Mouse (Mus musculus) ovary, postnatal 14 days (tissue): ENCODE measurements around the gene Prkg1.

Experiments
- DNase-seq: peaks from one replicate; pipeline ENCODE4 v3.0.0; 2022; ENCODE audit warnings: low spot score

Gene Prkg1

DNA sequence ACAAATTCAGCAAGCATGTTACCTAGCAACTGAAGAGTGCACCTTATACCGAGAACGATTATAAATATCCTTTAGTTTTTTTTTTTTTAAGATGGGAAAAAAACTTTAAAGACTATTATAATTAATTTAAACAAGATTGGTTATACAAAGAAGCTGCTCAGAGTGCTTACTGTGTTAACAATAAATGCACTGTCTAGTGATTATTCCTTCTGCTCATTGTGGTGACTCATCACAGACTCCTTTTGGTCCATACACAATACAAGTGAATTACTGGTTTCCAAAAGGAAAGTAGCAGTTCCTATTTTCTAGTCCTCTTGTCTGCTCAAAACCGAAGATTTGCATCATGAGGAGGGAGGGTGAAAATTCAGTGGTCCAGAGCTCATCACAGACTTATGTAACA, 618.7 kb downstream of the Prkg1 start:
- DNase-seq, result no peak

- DNase-seq, result no peak
Observed at GRCm38 (mm10) chr19:31141905-31142304, 622.9 kb downstream of the Prkg1 start.

DNA sequence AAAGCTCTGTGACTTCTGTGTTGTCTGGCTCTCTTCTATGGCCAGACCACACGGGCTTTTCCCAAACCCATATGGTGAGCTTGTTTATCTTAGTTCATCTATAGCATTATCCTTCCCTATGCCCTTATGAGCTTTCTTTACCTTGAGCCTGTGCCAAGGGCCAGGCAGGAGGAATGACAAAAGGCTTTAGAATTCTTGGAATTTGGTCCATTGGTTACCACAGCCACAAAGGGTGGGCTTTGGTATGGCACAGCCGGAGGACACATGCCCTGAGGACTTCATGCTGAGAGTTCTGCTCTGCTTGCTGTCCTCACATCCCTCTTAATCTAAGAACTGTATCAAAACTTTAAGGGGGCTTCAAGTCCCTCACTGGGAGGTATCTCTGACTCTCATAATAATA, 628.5 kb downstream of the Prkg1 start:
- no peak for DNase-seq

DNA sequence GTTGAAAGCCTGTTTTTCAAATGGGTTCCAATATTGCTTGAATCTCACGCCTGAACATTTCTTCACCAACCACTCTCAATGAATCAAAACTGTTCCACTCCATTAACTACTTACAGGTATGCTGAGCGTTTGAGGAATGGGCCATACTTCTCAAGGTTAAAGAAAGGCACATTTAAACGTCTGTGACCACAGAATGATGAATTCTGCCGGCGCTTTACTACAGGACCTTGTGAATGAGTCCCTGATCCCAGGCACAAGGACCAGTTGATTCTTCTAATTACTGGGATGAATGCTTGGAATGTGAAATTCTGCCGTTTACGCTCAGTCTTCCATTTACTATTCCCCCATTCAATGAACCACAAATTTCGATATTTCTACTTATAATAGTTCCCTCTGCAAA, 632.2 kb downstream of the Prkg1 start:
- DNase-seq, result no peak

DNA sequence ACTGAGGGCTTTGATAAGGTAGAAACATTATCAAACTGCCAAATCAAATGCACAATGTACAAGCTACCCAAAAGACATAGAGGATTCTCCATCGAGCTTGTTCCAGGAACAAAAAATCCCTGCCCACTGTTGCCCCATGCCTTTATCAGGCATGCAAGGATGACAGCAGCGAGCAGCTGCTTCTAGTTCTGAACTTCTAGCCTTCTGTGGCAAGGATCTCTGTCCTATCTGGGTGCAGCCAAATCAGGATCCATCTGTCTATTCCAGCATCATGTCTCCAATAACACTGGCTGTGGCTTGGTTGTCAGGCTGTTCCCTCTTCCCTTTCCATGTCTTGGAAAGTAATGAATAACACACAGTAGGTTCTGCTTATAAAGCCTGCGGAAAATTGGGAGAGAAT, 640.2 kb downstream of the Prkg1 start:
- DNase-seq, result no peak

- no peak for DNase-seq
Observed at GRCm38 (mm10) chr19:31114690-31115089, 650.1 kb downstream of the Prkg1 start.

GRCm38 (mm10) chr19:31106835-31107554, 657.8 kb downstream of the Prkg1 start:
- no peak for DNase-seq

DNA sequence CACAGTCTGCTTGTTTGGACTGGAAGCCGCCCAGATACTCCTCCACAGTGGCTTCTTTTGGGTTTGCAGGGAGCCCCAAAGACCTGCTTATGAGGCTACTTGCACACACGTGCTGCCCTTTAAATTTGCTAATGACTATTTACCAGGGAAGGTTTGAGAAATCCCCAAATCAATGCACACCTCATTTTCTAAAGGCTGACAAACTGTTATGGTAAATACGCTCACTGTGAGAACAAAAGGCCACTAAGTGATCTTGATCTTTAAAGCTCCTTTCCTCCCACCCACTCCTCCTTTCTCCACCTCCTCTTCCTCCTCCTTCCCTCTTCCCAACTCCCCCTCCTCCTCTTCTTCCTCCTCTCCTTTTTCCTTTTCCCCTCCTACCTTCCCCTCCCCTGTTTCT, 658.8 kb downstream of the Prkg1 start:
- no peak for DNase-seq

DNA sequence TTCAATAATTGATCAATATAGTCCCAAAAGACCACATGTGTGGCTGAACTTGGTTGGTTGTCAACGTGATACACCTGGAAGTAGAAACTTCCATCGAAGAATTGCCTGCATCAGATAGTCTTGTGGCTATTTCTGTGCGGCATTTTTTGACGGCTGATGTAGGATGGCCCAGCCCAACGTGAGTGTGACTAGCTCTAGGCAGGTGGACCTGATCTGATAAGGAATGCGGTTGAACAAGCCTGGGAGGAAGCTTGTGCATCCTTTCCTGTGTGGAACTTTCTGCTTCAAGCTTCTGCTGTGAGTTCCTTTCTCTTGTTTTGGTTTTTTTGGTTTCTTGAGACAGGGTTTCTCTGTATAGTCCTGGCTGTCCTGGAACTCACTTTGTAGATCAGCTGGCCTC, 660.1 kb downstream of the Prkg1 start:
- DNase-seq, result no peak

DNA sequence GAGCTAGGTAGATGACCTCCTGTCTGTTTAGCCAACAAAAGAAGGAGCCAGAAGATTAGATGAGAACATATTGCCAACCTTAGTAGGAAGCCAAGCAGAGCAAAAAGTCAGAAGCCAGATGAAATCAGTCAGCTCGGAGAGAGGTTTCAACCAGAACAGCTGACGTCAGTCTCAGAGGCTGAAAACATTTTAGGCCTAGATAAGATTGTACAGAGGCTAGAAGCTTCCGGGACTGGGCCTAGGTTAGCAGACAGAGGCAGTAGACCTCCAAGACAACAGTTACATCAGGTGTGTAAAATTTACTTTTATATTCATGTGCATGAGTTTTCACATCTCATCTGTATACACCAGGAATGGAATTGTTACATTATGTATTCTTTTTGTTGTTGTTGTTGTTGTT, 665.5 kb downstream of the Prkg1 start:
- DNase-seq, result no peak

DNA sequence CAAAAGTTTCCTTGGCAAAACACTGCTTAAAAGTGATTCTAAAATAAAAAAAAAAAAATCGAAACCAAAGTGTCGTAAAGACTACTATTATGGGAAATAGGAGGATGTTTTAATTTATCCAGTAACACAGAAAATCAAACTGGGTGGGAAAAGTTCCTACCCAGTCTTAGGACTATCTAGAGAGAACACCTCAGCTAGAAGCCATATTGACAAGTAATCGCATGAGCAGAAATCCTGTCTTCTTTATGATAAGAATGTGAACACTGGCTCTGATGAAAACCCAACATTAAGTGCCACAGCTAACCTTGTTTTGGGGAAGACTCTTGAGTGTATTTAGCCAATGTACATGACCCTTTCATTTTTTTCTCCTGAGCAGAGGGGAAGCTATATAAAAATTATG, 667.0 kb downstream of the Prkg1 start:
- no peak for DNase-seq

DNA sequence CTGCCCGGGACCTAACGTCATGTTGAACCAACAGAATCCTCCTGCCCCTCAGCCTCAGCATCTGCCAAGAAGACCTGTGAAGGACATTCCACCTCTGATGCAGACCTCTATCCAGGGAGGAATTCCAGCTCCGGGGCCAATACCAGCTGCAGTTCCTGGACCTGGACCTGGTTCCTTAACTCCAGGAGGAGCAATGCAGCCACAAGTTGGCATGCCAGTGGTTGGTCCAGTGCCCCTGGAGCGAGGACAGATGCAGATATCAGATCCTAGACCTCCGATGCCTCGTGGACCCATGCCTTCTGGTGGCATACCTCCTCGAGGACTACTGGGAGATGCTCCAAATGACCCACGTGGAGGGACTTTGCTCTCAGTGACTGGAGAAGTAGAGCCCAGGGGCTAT, 681.1 kb downstream of the Prkg1 start:
- no peak for DNase-seq

GRCm38 (mm10) chr19:31082662-31083429, 682.0 kb downstream of the Prkg1 start, which contains the start of gene Cstf2t:
TSS of gene Cstf2t (plus strand) at chr19:31082837.
- DNase-seq, result peak; percentile 98

DNA sequence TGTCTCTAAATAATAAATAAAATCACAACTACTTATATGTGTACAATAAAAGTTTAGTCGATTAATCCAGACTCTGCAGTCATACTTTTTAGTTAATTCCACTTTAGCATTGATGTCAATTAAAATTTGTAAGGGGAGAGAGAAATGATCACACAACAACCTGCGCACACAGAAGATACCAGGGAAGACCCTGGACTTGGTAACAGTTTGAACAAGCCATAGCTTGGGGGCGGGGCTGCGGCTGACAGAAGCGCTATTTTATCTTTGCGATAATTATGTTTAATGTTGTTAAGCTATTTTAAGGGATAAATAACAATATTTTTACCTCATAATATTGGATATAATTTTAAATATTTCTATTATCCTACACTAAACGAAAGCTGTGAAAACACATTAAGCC, 682.6 kb downstream of the Prkg1 start:
- no peak for DNase-seq

DNA sequence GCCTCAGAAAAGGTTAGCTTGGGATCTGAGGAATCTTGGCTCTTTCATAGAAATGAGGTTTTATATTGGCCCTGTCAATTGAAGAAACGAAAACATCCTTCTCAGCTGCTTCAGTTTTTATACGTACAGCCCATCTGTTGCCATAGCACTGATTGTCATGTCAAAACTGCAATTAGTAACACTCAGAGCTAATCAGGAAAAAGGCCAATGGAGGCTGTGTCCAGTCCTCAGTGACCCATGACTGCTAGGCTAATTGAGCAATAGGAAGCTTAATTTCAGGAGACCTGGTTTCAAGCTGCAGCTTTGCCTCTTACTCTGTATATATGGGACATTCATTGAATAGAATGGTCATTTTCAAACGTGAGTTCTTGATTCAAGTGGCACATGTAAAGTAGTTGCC, 686.6 kb downstream of the Prkg1 start:
- no peak for DNase-seq

- no peak for DNase-seq
Observed at GRCm38 (mm10) chr19:31076106-31076505, 688.7 kb downstream of the Prkg1 start.

- DNase-seq, result no peak
Observed at GRCm38 (mm10) chr19:31074717-31075063, 690.1 kb downstream of the Prkg1 start.

GRCm38 (mm10) chr19:31073959-31074716, 690.7 kb downstream of the Prkg1 start:
- DNase-seq, result no peak

GRCm38 (mm10) chr19:31065206-31065781, 699.5 kb downstream of the Prkg1 start:
- DNase-seq, result no peak

DNA sequence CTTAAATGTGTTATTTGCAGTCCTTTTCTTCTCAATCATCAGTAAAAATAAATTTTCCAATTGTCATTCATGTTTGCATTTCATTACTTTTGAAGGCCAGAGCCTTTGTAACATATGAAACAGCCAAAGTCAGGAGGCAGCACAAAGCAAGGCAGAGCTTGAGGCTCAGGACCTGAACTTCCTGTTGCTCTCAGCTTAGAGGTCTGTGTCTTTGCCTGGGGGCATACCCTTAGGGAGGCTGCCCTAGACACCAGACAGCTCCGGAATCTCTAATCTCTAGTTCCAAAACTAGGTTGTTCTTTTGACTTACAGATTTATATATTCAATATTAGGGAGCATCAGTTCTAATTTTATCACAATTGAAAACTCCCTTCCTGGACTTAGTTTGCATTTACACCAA, 700.1 kb downstream of the Prkg1 start:
- DNase-seq, result no peak

DNA sequence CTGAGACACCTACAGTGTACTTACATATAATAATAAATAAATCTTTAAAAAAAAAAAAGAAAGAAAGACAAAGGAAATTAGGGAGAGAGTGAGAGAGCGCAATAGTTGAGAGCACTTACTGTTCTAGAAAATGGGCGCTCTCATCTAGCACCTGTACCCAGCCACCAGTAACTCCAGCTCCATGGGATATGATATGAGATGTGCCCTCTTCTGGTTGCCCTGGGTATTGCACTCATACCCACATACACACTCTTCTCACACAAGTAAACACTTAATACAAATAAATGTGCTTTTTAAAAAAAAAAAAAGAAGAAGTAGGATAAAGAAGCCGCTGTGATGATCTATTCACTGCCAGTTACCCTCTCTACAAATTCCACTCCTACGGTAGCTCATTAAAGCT, 718.2 kb downstream of the Prkg1 start:
- no peak for DNase-seq

- no peak for DNase-seq
Observed at GRCm38 (mm10) chr19:31040948-31041847, 723.6 kb downstream of the Prkg1 start.
